20 mouse cellular contexts compared by ENCODE assay signal in genomic region chr1:120236424-120236823, GRCm38 (mm10). TPM values are rescaled to one million over a fixed set of nuclear protein-coding genes. Genes with fewer than 3 reads are reported as not detected.
DNase-seq lines count a peak whose midpoint lies in the region; ATAC-seq and TF ChIP-seq lines count a peak whose summit lies in the region.
"Had no signal": no experiment of that assay in that cellular context is flagged by ENCODE, and none has a peak within 500 bp of the region (broad histone marks: within the 10 kb centered on the region; RNA-seq: fewer than 3 reads in every experiment).

No protein-coding gene starts in this region.

- no peak overlapping the region for H3K9ac ChIP-seq in forebrain, embryonic 13.5 days
- H3K9ac ChIP-seq: embryonic facial prominence, embryonic 15.5 days; forebrain, embryonic 15.5 days; heart, embryonic 13.5 days had no signal

- no peak for TF ChIP-seq POLR2A in embryonic fibroblast, embryonic 13.5 days (IDR thresholded peaks at IDR 0.05; ENCODE audit: low read depth, low read length)

- no peak for TF ChIP-seq CTCF in embryonic fibroblast, embryonic 13.5 days (IDR thresholded peaks at IDR 0.05; ENCODE audit: borderline replicate concordance, insufficient read depth, low read length)

- intact Hi-C loops in gastrocnemius, postnatal 14 days (cut with DNase I; ENCODE audit: low total_unique reads): no loop called here

- no peak overlapping the region for H3K4me2 ChIP-seq in forebrain, embryonic 13.5 days
- H3K4me2 ChIP-seq: embryonic facial prominence, embryonic 15.5 days; forebrain, embryonic 15.5 days; heart, embryonic 13.5 days; midbrain, embryonic 11.5 days had no signal

- H3K4me3 ChIP-seq in embryonic fibroblast, embryonic 13.5 days (ENCODE audit: insufficient read depth, low read length): no peak overlapping the region
- no peak overlapping the region for H3K4me3 ChIP-seq in forebrain, embryonic 13.5 days
- H3K4me3 ChIP-seq: embryonic facial prominence, embryonic 15.5 days; forebrain, embryonic 15.5 days; heart, embryonic 13.5 days had no signal

- H3K27me3 ChIP-seq in forebrain, embryonic 13.5 days: no peaks in the 10 kb centered on the region
- H3K27me3 ChIP-seq: embryonic facial prominence, embryonic 15.5 days; forebrain, embryonic 15.5 days; heart, embryonic 13.5 days had no signal

- peaks cover 6% of the 10 kb centered on the region; the same call in 1 of the 2 replicates for H3K4me1 ChIP-seq in embryonic fibroblast, embryonic 13.5 days (ENCODE audit: control insufficient read depth, insufficient read depth, low read length)
- no peaks in the 10 kb centered on the region for H3K4me1 ChIP-seq in forebrain, embryonic 13.5 days
- H3K4me1 ChIP-seq: forebrain, embryonic 15.5 days had no signal

- WGBS in forebrain, embryonic 13.5 days: 88% methylated on average over 14 of the region's 14 CpGs

- DNase-seq in 3134 (ENCODE audit: extremely low read depth, insufficient read length, low spot score): peak; percentile 92
- peak; percentile 96 for DNase-seq in 3T3-L1 (ENCODE audit: low read depth, low spot score)
- DNase-seq in adrenal gland, adult 2 months: peak; percentile 81
- DNase-seq in gastrocnemius, postnatal 14 days: no peak
- DNase-seq: cerebellum, postnatal 10 days; embryo, embryonic 11 days; heart, postnatal 4 days; kidney, adult 8-10 months; kidney, postnatal 25 days; lung, adult 2 months; lung, postnatal 36 days; retina, postnatal 1 day had no signal

- H3K9me3 ChIP-seq in forebrain, embryonic 13.5 days (replicated peaks): no peaks in the 10 kb centered on the region
- H3K9me3 ChIP-seq: embryonic facial prominence, embryonic 15.5 days; forebrain, embryonic 15.5 days; heart, embryonic 13.5 days had no signal

- no peak for ATAC-seq in forebrain, embryonic 13.5 days
- no peak for ATAC-seq in CD4-positive, CD25-positive, alpha-beta regulatory T cell, adult 4 months
- ATAC-seq: forebrain, embryonic 15.5 days; hindbrain, postnatal 0 days had no signal

- H3K36me3 ChIP-seq in forebrain, embryonic 13.5 days (ENCODE audit: poor library complexity, severe bottlenecking): no peaks in the 10 kb centered on the region
- H3K36me3 ChIP-seq: embryonic facial prominence, embryonic 15.5 days; forebrain, embryonic 15.5 days had no signal

- H3K27ac ChIP-seq in embryonic fibroblast, embryonic 13.5 days (ENCODE audit: insufficient read depth, low read length): peak overlapping the region; percentile 28
- H3K27ac ChIP-seq in forebrain, embryonic 13.5 days: no peak overlapping the region
- H3K27ac ChIP-seq: embryonic facial prominence, embryonic 15.5 days; forebrain, embryonic 15.5 days; heart, embryonic 13.5 days; hindbrain, postnatal 0 days had no signal

RNA-seq across cellular contexts. Expression of gene Steap3, which starts 36.1 kb away (rescaled TPM):
- total RNA-seq in adrenal gland, adult 2 months (2021): 10 to 100 TPM; 34.5 to 38.1 TPM
- polyA plus RNA-seq in adrenal gland, adult 2 months (2012; rRNA removed): 62.3 and 76.9 TPM in 2 replicates
- polyA plus RNA-seq in embryonic fibroblast, embryonic 13.5 days (2011; ENCODE audit: insufficient read length, low read depth, missing spikeins): 8.9 and 23.2 TPM in 2 replicates
- 1.3 TPM in 2 replicates for polyA plus RNA-seq in forebrain, embryonic 13.5 days (2015; fragmentation: Nextera tagmentation; extraction: Ambion mirVana)
- not detected for polyA plus RNA-seq in CD4-positive, CD25-positive, alpha-beta regulatory T cell, adult 4 months (2017; shearing (Covaris generic))
- 10 to 100 TPM; 24.0 to 34.6 TPM for total RNA-seq in gastrocnemius, postnatal 14 days (2021)
